Mouse (Mus musculus) forebrain, embryonic 13.5 days (tissue): ENCODE data around the gene Uchl3. TPM values are rescaled to one million over a fixed set of nuclear protein-coding genes. Genes with fewer than 3 reads are reported as not detected.

Experiments used
- ATAC-seq: fragments of 200-750 bp; cut with Nextera tagmentation; 2 replicates; pipeline ENCODE4 v1.8.0; 2017
- H3K27ac ChIP-seq: fragments of 300-500 bp; sonication (generic); 2 replicates; pipeline ENCODE4 v1.5.1; 2015; ENCODE audit warnings: inconsistent platforms, mild to moderate bottlenecking, moderate library complexity
- H3K27me3 ChIP-seq: fragments of 300-500 bp; sonication (generic); 2 replicates; pipeline ENCODE4 v1.6.1; 2015; ENCODE audit warnings: mild to moderate bottlenecking, inconsistent platforms
- H3K36me3 ChIP-seq: fragments of 300-500 bp; sonication (generic); 2 replicates; pipeline ENCODE4 v1.6.1; 2015; ENCODE audit warnings: mild to moderate bottlenecking, inconsistent platforms; ENCODE audit not compliant: poor library complexity, severe bottlenecking
- H3K4me1 ChIP-seq: fragments of 300-500 bp; sonication (generic); 2 replicates; pipeline ENCODE4 v1.6.1; 2015; ENCODE audit warnings: inconsistent platforms
- H3K4me2 ChIP-seq: fragments of 300-500 bp; sonication (generic); 2 replicates; pipeline ENCODE4 v1.6.1; 2015; ENCODE audit warnings: inconsistent platforms, mild to moderate bottlenecking, moderate library complexity
- H3K4me3 ChIP-seq: fragments of 300-500 bp; sonication (generic); 2 replicates; pipeline ENCODE4 v1.5.1; 2015; ENCODE audit warnings: mild to moderate bottlenecking, inconsistent platforms
- H3K9ac ChIP-seq: fragments of 300-500 bp; sonication (generic); 2 replicates; pipeline ENCODE4 v1.6.1; 2015; ENCODE audit warnings: mild to moderate bottlenecking, inconsistent platforms
- H3K9me3 ChIP-seq: fragments of 300-500 bp; sonication (generic); replicated peaks from 2 replicates; pipeline ENCODE4 v1.6.1; 2016; ENCODE audit warnings: inconsistent platforms
- WGBS: fragments of 180-500 bp; shearing (Covaris S2); methylation state at CpG from one replicate; pipeline ENCODE4 v1.1.7; 2015; 5-methylcytosine and 5-hydroxymethylcytosine counted together
- polyA plus RNA-seq: library from polyadenylated mRNA; unstranded; fragments of >200 nt; fragmentation: Nextera tagmentation; extraction: Ambion mirVana; gene quantifications from 2 replicates; pipeline ENCODE4 v1.2.1, GENCODE M21; 2015

The Uchl3 gene
- polyA plus RNA-seq, 1 experiment from 2014 or later: 204 TPM

DNA sequence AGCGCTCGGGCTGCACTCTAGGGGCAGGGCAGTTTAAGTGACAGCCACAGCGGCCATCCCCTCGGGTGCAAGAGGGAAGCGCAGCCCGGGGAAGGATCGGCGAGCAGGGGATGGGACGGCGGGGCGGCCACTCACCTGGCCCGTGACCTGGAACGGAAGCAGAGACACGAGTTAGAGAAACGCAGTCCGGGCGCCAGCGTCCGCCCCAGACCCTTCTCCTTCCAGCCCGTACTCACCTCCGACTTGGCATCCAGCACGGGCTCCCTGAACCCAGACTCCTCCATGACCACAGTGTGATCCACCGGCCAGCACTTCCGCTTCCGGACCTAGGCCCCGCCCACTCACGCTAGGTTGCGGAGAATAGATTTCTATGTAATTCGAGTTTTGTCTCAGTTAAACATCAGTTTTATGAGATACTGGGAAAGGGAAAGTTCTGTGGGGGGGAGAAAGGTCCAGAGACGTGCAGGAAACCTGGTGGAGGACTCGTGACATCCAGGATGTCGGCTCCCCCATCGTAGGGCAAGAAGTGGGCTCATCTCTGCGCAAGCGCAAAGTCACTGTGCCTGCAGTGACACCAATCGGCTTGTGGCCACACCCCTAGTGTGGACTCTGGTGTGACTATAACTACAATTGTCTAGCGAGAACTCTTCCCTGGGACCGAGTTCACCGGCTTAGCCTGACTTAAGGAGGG, 13.5 kb upstream of the Uchl3 start, which contains the start of gene Commd6:
Gene Commd6 (minus strand): TSS at position 534 of the 691 bp plus-strand sequence.
- ATAC-seq: peak; percentile 98
- peak within 1 kb of the TSS; percentile 72 for H3K27ac ChIP-seq
- H3K4me2 ChIP-seq: peak within 1 kb of the TSS; percentile 79
- no peaks in the 10 kb centered on the region for H3K27me3 ChIP-seq
- under 1% methylated on average over 39 of the region's 39 CpGs for WGBS
- H3K4me3 ChIP-seq: peak within 1 kb of the TSS; percentile 75
- no peaks in the 10 kb centered on the region for H3K9me3 ChIP-seq
- H3K4me1 ChIP-seq: peaks cover 9% of the 10 kb centered on the region
- H3K9ac ChIP-seq: peak within 1 kb of the TSS; percentile 84
- H3K36me3 ChIP-seq: peaks cover 5% of the 10 kb centered on the region

GRCm38 (mm10) chr14:101644948-101645347, 8.8 kb upstream of the Uchl3 start:
- no peak overlapping the region for H3K4me3 ChIP-seq
- H3K36me3 ChIP-seq: no peaks in the 10 kb centered on the region
- H3K9me3 ChIP-seq: no peaks in the 10 kb centered on the region
- ATAC-seq: no peak
- H3K4me1 ChIP-seq: no peaks in the 10 kb centered on the region
- no peaks in the 10 kb centered on the region for H3K27me3 ChIP-seq
- 73% methylated on average over 1 of the region's 1 CpGs for WGBS
- H3K9ac ChIP-seq: no peak overlapping the region
- no peak overlapping the region for H3K4me2 ChIP-seq
- no peak overlapping the region for H3K27ac ChIP-seq

DNA sequence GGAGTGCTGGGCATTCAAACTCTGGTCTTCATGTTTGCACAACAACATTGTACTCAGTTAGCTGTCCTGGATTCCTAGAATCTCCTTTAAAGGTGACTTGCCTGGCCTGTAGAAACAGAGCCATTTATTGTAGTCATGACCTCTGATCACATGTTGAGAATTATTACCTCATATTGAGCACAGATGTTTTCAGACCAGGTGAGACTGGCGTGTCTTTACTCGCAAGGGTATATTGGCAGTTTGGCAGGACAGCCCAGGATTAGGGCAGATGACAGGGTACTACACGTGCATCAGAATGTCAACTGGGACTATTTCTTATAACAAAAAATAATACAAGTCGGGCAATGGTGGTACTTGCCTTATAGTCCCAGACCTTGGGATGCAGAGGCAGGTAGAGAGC, 3.2 kb upstream of the Uchl3 start:
- H3K27ac ChIP-seq: no peak overlapping the region
- H3K4me3 ChIP-seq: no peak overlapping the region
- H3K27me3 ChIP-seq: no peaks in the 10 kb centered on the region
- H3K36me3 ChIP-seq: no peaks in the 10 kb centered on the region
- WGBS: 89% methylated on average over 4 of the region's 4 CpGs
- no peak for ATAC-seq
- no peak overlapping the region for H3K4me2 ChIP-seq
- no peaks in the 10 kb centered on the region for H3K9me3 ChIP-seq
- peaks cover 11% of the 10 kb centered on the region for H3K4me1 ChIP-seq
- H3K9ac ChIP-seq: no peak overlapping the region

DNA sequence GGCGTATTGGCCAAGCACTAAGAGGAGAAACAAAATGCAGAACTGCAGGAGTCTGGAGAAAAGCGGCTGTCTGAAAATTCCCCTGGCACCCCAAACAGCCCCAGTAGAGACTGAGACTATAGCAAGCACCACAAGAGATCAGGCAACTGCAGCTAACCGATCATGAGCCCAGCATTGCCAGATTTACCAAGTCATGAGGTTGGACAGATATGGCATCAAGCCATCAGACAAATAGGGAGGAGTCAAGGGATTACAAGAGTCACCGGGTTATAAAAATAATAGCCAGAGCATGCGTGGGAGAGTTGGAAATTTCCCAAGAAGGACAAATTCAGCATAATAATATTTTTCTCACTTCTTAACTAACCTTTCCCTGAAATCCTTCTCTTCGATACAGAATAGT, 1.2 kb upstream of the Uchl3 start:
- H3K27me3 ChIP-seq: no peaks in the 10 kb centered on the region
- H3K27ac ChIP-seq: no peak overlapping the region
- no peaks in the 10 kb centered on the region for H3K36me3 ChIP-seq
- WGBS: 96% methylated on average over 6 of the region's 6 CpGs
- H3K4me2 ChIP-seq: no peak overlapping the region
- H3K9me3 ChIP-seq: no peaks in the 10 kb centered on the region
- H3K4me1 ChIP-seq: peaks cover 11% of the 10 kb centered on the region
- no peak overlapping the region for H3K9ac ChIP-seq
- no peak for ATAC-seq
- H3K4me3 ChIP-seq: no peak overlapping the region

DNA sequence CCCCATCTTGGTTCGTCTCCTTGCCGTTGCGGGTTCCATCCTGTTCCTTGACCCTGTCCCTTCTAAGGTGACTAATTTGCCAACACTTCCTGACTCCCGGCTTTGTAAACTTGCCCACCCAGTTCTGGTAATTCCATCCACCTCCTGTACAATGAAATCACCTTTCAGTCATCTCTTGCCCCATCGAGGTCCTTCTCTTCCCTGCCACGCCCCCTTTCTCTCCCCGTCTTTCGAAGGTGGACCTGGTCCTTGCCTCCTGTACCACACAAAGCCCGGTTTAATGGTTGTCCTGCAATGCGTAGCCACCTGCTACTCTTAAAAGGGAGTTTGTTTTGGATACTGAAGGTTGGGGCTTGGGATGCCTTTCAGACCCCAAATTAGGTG, 751 bp downstream of the Uchl3 start:
- WGBS: under 1% methylated on average over 10 of the region's 10 CpGs
- ATAC-seq: no peak
- H3K27ac ChIP-seq: no peak overlapping the region

GRCm38 (mm10) chr14:101656307-101656706, 2.5 kb downstream of the Uchl3 start:
- Histone ChIP-seq H3K4me1 (peaks cover 11% of the 10 kb centered on the region), H3K9ac (no peak overlapping the region), H3K27me3 (no peaks in the 10 kb centered on the region), H3K9me3 (no peaks in the 10 kb centered on the region), H3K36me3 (peaks cover 13% of the 10 kb centered on the region), H3K4me3 (no peak overlapping the region), H3K4me2 (no peak overlapping the region), H3K27ac (no peak overlapping the region)
- 91% methylated on average over 10 of the region's 10 CpGs for WGBS
- no peak for ATAC-seq

More for the DNA sequence above, 751 bp downstream of the Uchl3 start:
- Histone ChIP-seq H3K9me3 (no peaks in the 10 kb centered on the region), H3K4me1 (peaks cover 11% of the 10 kb centered on the region), H3K9ac (peak overlapping the region; percentile 89), H3K4me2 (peak overlapping the region; percentile 80), H3K27me3 (no peaks in the 10 kb centered on the region), H3K4me3 (peak overlapping the region; percentile 87), H3K36me3 (0 out of 2 replicates have a peak, but pooled peaks cover 6% of the 10 kb centered on the region)

DNA sequence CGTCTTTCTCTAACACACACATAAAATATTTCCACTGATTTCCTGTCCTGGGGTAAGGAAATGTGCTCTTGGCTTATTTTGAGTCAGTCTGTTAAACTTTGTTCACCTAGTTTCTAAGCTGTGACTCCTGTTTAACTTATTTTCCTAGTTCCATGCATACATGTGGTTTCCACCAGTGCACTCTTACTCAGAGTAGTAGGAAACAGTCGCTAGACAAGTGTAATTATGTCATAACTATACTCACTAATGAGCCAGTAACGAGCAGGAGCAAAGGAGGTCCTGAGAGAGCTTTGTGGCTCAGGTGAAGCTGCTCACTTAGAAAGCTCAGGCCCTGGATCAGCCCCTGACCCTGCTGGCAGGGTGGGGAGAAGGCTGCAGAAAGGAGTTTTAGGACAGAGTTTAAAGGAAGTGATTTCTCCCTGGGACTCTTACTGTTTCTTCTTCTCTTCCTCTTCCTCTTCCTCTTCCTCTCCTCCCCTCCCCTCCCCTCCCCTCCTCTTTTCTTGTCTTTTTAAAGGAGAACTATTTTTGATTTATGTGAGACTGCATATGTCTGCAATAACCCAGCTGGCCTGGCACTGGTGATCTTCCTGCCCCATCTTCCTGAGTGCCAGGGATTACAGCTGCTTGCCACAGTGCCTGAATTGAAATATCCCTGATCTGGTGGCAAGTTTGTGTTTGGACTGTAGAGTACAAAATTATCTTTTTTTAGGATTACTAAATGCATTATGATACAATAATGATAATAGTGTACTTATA, 8.1 kb downstream of the Uchl3 start:
- Histone ChIP-seq H3K27ac (no peak overlapping the region), H3K36me3 (peaks cover 19% of the 10 kb centered on the region), H3K4me1 (no peaks in the 10 kb centered on the region), H3K4me3 (no peak overlapping the region), H3K9ac (no peak overlapping the region), H3K9me3 (no peaks in the 10 kb centered on the region), H3K27me3 (no peaks in the 10 kb centered on the region), H3K4me2 (no peak overlapping the region)
- WGBS: 53% methylated on average over 3 of the region's 3 CpGs
- no peak for ATAC-seq

GRCm38 (mm10) chr14:101664274-101664673, 10.5 kb downstream of the Uchl3 start:
- Histone ChIP-seq H3K4me1 (no peaks in the 10 kb centered on the region), H3K9me3 (no peaks in the 10 kb centered on the region), H3K9ac (no peak overlapping the region), H3K27ac (no peak overlapping the region), H3K4me2 (no peak overlapping the region), H3K4me3 (no peak overlapping the region), H3K27me3 (no peaks in the 10 kb centered on the region), H3K36me3 (peaks cover 31% of the 10 kb centered on the region)
- ATAC-seq: no peak
- 86% methylated on average over 3 of the region's 3 CpGs for WGBS

DNA sequence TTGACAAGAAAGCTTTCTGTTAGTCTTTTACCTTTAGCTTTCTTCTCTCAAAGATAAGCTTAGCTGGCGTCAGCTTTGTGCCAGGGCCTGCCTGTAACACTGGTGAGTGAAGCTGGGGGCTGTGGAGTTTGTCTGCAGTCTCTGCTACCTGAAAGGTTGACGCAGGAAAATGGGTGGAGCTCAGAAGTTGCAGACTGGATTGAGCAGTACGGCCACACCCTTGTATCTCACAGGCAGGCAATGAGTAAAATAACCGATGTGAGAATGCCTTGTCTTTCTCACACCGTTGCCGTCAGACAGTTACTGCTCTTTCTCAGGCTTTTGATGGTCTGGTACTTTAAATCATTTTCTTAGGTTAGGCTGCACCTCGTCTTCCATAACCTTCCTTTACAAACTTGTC, 12.3 kb downstream of the Uchl3 start:
- WGBS: 95% methylated on average over 7 of the region's 7 CpGs
- Histone ChIP-seq H3K4me3 (no peak overlapping the region), H3K4me2 (no peak overlapping the region), H3K9ac (no peak overlapping the region), H3K36me3 (peaks cover 41% of the 10 kb centered on the region), H3K4me1 (no peaks in the 10 kb centered on the region), H3K27ac (no peak overlapping the region), H3K9me3 (no peaks in the 10 kb centered on the region), H3K27me3 (no peaks in the 10 kb centered on the region)
- ATAC-seq: no peak

- Histone ChIP-seq H3K27ac (no peak overlapping the region), H3K36me3 (peaks cover 37% of the 10 kb centered on the region), H3K4me2 (no peak overlapping the region), H3K4me3 (no peak overlapping the region), H3K27me3 (no peaks in the 10 kb centered on the region), H3K9ac (no peak overlapping the region), H3K4me1 (no peaks in the 10 kb centered on the region), H3K9me3 (no peaks in the 10 kb centered on the region)
- no peak for ATAC-seq
- 85% methylated on average over 5 of the region's 5 CpGs for WGBS
These were observed 12.8 kb downstream of the Uchl3 start for GRCm38 (mm10) chr14:101666536-101666935.

DNA sequence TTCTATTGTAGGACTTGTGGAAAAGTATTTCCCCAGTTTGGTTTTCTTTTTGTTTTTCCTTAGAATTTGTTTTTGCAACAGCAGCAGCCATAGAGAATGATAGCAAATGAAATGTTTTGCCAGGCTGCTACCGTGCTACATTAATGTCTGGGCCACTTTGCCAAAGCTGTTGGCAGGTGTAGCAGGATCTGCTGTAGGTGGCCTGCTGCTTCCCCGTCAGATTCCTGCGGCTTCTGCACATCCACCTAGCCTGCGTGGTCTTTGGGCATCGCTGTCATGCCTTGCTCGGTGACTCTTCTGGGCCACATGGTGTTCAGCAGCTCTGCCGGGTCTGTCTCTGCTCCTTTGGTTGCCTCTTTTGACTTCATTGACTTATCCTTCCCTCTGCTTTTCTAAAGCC, 14.9 kb downstream of the Uchl3 start:
- 95% methylated on average over 7 of the region's 7 CpGs for WGBS
- no peaks in the 10 kb centered on the region for H3K9me3 ChIP-seq
- H3K4me1 ChIP-seq: no peaks in the 10 kb centered on the region
- H3K27ac ChIP-seq: no peak overlapping the region
- no peak for ATAC-seq
- no peaks in the 10 kb centered on the region for H3K27me3 ChIP-seq
- H3K4me3 ChIP-seq: no peak overlapping the region
- H3K4me2 ChIP-seq: no peak overlapping the region
- no peak overlapping the region for H3K9ac ChIP-seq
- H3K36me3 ChIP-seq: peaks cover 41% of the 10 kb centered on the region

- Histone ChIP-seq H3K4me3 (no peak overlapping the region), H3K4me1 (no peaks in the 10 kb centered on the region), H3K27ac (no peak overlapping the region), H3K4me2 (no peak overlapping the region), H3K9me3 (no peaks in the 10 kb centered on the region), H3K9ac (no peak overlapping the region), H3K36me3 (peaks cover 49% of the 10 kb centered on the region), H3K27me3 (no peaks in the 10 kb centered on the region)
- WGBS: 100% methylated on average over 1 of the region's 1 CpGs
- no peak for ATAC-seq
These were observed 18.5 kb downstream of the Uchl3 start for GRCm38 (mm10) chr14:101672226-101672625.
